Mouse (Mus musculus): Measurements from ENCODE around the gene Rnf32. TPM values are rescaled to one million over a fixed set of nuclear protein-coding genes. Genes with fewer than 3 reads are reported as not detected.
A peak's percentile ranks its signal among the peaks of the same experiment; 100 is the strongest.

Gene Rnf32
- total RNA-seq (2014; rRNA removed) (0.18 and 0.60 TPM in 2 replicates), polyA plus RNA-seq (2012; rRNA removed) (0.07 and 0.15 TPM in 2 replicates)

- under 1% methylated on average over 66 of the region's 70 CpGs for WGBS
- peak; percentile 77 for DNase-seq (ENCODE audit: extremely low read depth, low read depth, low spot score)
These were observed at the start of gene Rnf32 for GRCm38 (mm10) chr5:29195570-29196263. Gene Rnf32 (plus strand): TSS chr5:29195992.

GRCm38 (mm10) chr5:29150146-29150545, 45.6 kb upstream of the Rnf32 start:
- Histone ChIP-seq H3K79me2 (ENCODE audit: control insufficient read depth, insufficient read depth, low read length) (no peaks in the 10 kb centered on the region), H3K27me3 (ENCODE audit: control insufficient read depth, insufficient read depth, low read length) (no peaks in the 10 kb centered on the region), H3K36me3 (ENCODE audit: control insufficient read depth, insufficient read depth, low read length) (no peaks in the 10 kb centered on the region), H3K4me1 (ENCODE audit: control insufficient read depth, insufficient read depth, low read length) (no peaks in the 10 kb centered on the region), H3K9ac (ENCODE audit: low read depth, low read length) (no peak overlapping the region), H3K4me3 (ENCODE audit: insufficient read depth, low read depth, low read length) (no peak overlapping the region), H3K27ac (replicated peaks; ENCODE audit: insufficient read depth, low read depth, low read length) (no peak overlapping the region)
- TF ChIP-seq POLR2A (IDR thresholded peaks at IDR 0.05; ENCODE audit: extremely low read depth, insufficient read depth, low read length) (no peak), CTCF (IDR thresholded peaks at IDR 0.05; ENCODE audit: low read depth, low read length) (no peak)
- DNase-seq (ENCODE audit: extremely low read depth, low read depth, low spot score), result no peak
- WGBS, result 57% methylated on average over 4 of the region's 4 CpGs

More at GRCm38 (mm10) chr5:29195570-29196263, at the start of gene Rnf32:
- Histone ChIP-seq H3K4me3 (ENCODE audit: insufficient read depth, low read depth, low read length) (peak within 1 kb of the TSS; percentile 78), H3K4me1 (ENCODE audit: control insufficient read depth, insufficient read depth, low read length) (peaks cover 5% of the 10 kb centered on the region; the same call in 1 of the 2 replicates), H3K27ac (replicated peaks; ENCODE audit: insufficient read depth, low read depth, low read length) (peak within 1 kb of the TSS; percentile 10), H3K36me3 (ENCODE audit: control insufficient read depth, insufficient read depth, low read length) (no peaks in the 10 kb centered on the region), H3K27me3 (ENCODE audit: control insufficient read depth, insufficient read depth, low read length) (no peaks in the 10 kb centered on the region), H3K79me2 (ENCODE audit: control insufficient read depth, insufficient read depth, low read length) (no peaks in the 10 kb centered on the region), H3K9ac (ENCODE audit: low read depth, low read length) (peak within 1 kb of the TSS; percentile 77)
- no peak for TF ChIP-seq CTCF (IDR thresholded peaks at IDR 0.05; ENCODE audit: low read depth, low read length)
- TF ChIP-seq POLR2A (IDR thresholded peaks at IDR 0.05; ENCODE audit: extremely low read depth, insufficient read depth, low read length), result peak; percentile 67; the same call in 1 of the 2 replicates

- H3K27ac ChIP-seq (replicated peaks; ENCODE audit: insufficient read depth, low read depth, low read length), result no peak overlapping the region
- DNase-seq (ENCODE audit: extremely low read depth, low read depth, low spot score), result no peak
- no peaks in the 10 kb centered on the region for H3K79me2 ChIP-seq (ENCODE audit: control insufficient read depth, insufficient read depth, low read length)
- no peak overlapping the region for H3K9ac ChIP-seq (ENCODE audit: low read depth, low read length)
- WGBS, result 43% methylated on average over 1 of the region's 1 CpGs
- no peak for TF ChIP-seq POLR2A (IDR thresholded peaks at IDR 0.05; ENCODE audit: extremely low read depth, insufficient read depth, low read length)
- TF ChIP-seq CTCF (IDR thresholded peaks at IDR 0.05; ENCODE audit: low read depth, low read length), result no peak
- no peaks in the 10 kb centered on the region for H3K4me1 ChIP-seq (ENCODE audit: control insufficient read depth, insufficient read depth, low read length)
- no peaks in the 10 kb centered on the region for H3K36me3 ChIP-seq (ENCODE audit: control insufficient read depth, insufficient read depth, low read length)
- H3K4me3 ChIP-seq (ENCODE audit: insufficient read depth, low read depth, low read length), result no peak overlapping the region
- H3K27me3 ChIP-seq (ENCODE audit: control insufficient read depth, insufficient read depth, low read length), result no peaks in the 10 kb centered on the region
These were observed 35.9 kb upstream of the Rnf32 start for GRCm38 (mm10) chr5:29159849-29160248.

DNA sequence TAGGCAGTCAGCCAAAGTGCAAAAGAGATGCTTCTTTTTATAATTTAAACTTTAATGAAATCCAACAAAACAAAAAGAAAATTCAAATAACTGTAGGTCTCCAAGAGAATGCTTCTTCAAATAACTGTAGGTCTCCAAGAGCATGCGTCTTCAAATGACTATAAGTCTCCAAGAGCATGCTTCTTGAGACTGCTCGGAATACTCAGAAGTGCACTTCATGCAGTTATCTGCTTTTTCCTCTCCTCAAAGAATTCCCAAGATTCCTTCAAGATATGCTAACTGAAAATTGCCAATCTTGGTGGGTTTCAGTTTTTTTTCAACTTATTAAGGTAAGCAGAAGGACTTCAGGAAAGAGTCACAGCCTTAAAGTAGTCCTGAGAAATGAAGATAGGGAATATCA, 28.8 kb upstream of the Rnf32 start:
- Histone ChIP-seq H3K4me1 (ENCODE audit: control insufficient read depth, insufficient read depth, low read length) (no peaks in the 10 kb centered on the region), H3K36me3 (ENCODE audit: control insufficient read depth, insufficient read depth, low read length) (no peaks in the 10 kb centered on the region), H3K79me2 (ENCODE audit: control insufficient read depth, insufficient read depth, low read length) (no peaks in the 10 kb centered on the region), H3K9ac (ENCODE audit: low read depth, low read length) (no peak overlapping the region), H3K27ac (replicated peaks; ENCODE audit: insufficient read depth, low read depth, low read length) (no peak overlapping the region), H3K27me3 (ENCODE audit: control insufficient read depth, insufficient read depth, low read length) (no peaks in the 10 kb centered on the region), H3K4me3 (ENCODE audit: insufficient read depth, low read depth, low read length) (no peak overlapping the region)
- WGBS, result 91% methylated on average over 2 of the region's 2 CpGs
- DNase-seq (ENCODE audit: extremely low read depth, low read depth, low spot score), result no peak
- no peak for TF ChIP-seq POLR2A (IDR thresholded peaks at IDR 0.05; ENCODE audit: extremely low read depth, insufficient read depth, low read length)
- no peak for TF ChIP-seq CTCF (IDR thresholded peaks at IDR 0.05; ENCODE audit: low read depth, low read length)

GRCm38 (mm10) chr5:29170193-29170592, 25.6 kb upstream of the Rnf32 start:
- TF ChIP-seq CTCF (IDR thresholded peaks at IDR 0.05; ENCODE audit: low read depth, low read length), result no peak
- no peak for TF ChIP-seq POLR2A (IDR thresholded peaks at IDR 0.05; ENCODE audit: extremely low read depth, insufficient read depth, low read length)
- Histone ChIP-seq H3K4me3 (ENCODE audit: insufficient read depth, low read depth, low read length) (no peak overlapping the region), H3K27me3 (ENCODE audit: control insufficient read depth, insufficient read depth, low read length) (no peaks in the 10 kb centered on the region), H3K9ac (ENCODE audit: low read depth, low read length) (no peak overlapping the region), H3K4me1 (ENCODE audit: control insufficient read depth, insufficient read depth, low read length) (no peaks in the 10 kb centered on the region), H3K79me2 (ENCODE audit: control insufficient read depth, insufficient read depth, low read length) (no peaks in the 10 kb centered on the region), H3K36me3 (ENCODE audit: control insufficient read depth, insufficient read depth, low read length) (no peaks in the 10 kb centered on the region), H3K27ac (replicated peaks; ENCODE audit: insufficient read depth, low read depth, low read length) (no peak overlapping the region)
- WGBS, result 88% methylated on average over 6 of the region's 6 CpGs
- no peak for DNase-seq (ENCODE audit: extremely low read depth, low read depth, low spot score)

DNA sequence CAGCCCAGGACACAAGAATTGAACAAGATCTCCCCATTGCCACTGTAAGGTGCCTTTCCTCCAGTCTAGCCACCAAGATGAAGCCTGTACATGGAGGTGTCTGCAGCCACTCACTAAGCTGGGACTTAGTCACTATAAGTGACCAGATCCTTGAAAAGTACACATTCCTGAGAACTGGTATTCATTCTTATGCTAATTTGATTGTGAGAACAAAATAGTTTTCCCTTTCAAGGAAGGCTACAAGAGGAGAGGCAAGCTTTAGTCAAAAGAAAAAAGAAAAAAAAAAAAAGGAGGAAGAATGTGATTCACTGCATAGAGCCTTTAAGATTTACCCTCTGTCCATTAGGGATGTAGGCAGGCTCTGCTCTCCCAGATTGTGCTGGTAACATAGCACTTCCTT, 24.6 kb upstream of the Rnf32 start:
- no peaks in the 10 kb centered on the region for H3K79me2 ChIP-seq (ENCODE audit: control insufficient read depth, insufficient read depth, low read length)
- no peak overlapping the region for H3K9ac ChIP-seq (ENCODE audit: low read depth, low read length)
- no peaks in the 10 kb centered on the region for H3K27me3 ChIP-seq (ENCODE audit: control insufficient read depth, insufficient read depth, low read length)
- H3K36me3 ChIP-seq (ENCODE audit: control insufficient read depth, insufficient read depth, low read length), result no peaks in the 10 kb centered on the region
- no peak overlapping the region for H3K4me3 ChIP-seq (ENCODE audit: insufficient read depth, low read depth, low read length)
- no peak for DNase-seq (ENCODE audit: extremely low read depth, low read depth, low spot score)
- TF ChIP-seq POLR2A (IDR thresholded peaks at IDR 0.05; ENCODE audit: extremely low read depth, insufficient read depth, low read length) (no peak), CTCF (IDR thresholded peaks at IDR 0.05; ENCODE audit: low read depth, low read length) (no peak)
- no peaks in the 10 kb centered on the region for H3K4me1 ChIP-seq (ENCODE audit: control insufficient read depth, insufficient read depth, low read length)
- no peak overlapping the region for H3K27ac ChIP-seq (replicated peaks; ENCODE audit: insufficient read depth, low read depth, low read length)
